Mouse (Mus musculus): ENCODE measurements around the gene Blm.
"Not testable (repeated sequence)": the region's sequence is repeated elsewhere in the genome, so short reads cannot be mapped to it uniquely, and the experiment has no call there.

The Blm gene

GRCm38 (mm10) chr7:80534291-80535008, 469 bp downstream of the Blm start:
- no peak for DNase-seq (ENCODE audit: extremely low read depth, low read depth, low spot score)

DNA sequence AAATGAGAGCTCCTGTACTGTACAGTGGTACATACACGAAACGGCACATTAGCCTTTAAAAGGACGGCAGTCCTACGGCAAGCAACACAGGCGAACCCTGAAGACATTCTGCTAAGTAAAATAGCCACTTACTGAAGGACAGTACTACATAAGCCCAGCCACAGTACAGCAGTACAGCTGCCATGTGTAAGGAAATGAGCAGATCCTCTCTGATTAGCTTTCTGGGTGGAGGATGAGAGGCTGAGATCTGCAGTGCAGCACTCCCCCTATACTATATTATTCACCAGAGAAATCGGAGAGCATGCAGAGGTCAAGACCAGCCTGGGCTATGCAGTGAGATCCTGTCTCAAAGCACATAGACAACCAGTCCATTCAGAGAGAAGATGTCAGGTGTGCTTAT, 3.8 kb downstream of the Blm start:
- DNase-seq (ENCODE audit: extremely low read depth, low read depth, low spot score) = no peak

GRCm38 (mm10) chr7:80530646-80531045, 4.3 kb downstream of the Blm start:
- DNase-seq (ENCODE audit: extremely low read depth, low read depth, low spot score) = no peak

DNA sequence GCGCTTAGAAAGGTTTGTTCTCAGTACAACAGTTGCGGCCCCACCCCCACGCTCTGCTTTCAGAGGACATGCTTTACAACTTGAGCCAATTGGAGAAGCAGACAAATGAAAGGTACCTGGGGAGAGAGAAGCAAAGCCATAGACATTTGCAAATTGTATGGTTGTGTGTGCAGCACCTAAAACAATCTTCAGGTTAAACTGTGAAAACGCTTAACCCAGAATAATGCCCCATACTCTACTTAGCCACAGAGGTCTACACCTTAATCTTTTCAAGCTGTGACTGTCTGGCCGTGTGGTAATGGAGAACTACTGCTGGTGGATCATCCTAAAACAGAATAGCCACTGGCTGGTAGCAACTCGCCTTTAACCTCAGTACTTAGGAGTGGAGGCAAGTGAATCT, 8.2 kb downstream of the Blm start:
- no peak for DNase-seq (ENCODE audit: extremely low read depth, low read depth, low spot score)

DNA sequence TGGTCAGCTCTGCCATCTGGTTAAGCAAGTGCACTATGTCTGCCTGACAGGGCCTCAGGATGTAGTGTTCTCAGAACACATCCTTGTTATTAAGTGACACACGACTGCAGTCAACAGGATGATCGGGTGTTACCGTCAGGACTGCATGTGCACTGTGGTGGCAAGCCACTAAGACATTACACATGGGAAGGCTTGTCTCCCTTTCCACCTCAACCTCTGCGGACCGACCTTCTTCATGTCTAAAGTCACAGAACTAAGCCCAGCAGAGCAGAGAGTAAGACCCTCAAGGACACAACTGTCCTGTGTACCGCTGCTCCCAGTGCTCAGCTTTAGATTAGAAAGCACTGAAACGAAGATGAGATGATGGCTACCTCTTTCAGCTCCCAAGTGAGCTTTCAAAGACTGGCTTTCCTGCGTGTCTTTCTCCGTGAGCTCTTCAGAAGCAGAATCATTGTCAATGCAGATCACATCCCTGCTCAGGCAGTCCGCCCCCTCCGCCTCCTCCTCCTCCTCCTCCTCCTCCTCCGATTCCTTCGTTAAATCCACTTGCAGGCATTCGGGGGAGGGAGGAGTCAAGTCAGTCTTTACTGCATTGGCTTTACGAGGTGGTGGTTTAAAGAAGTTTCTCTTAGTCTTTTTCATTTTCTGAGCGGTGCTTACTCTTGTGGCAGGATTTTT, 22.4 kb downstream of the Blm start:
- no peak for DNase-seq (ENCODE audit: extremely low read depth, low read depth, low spot score)

DNA sequence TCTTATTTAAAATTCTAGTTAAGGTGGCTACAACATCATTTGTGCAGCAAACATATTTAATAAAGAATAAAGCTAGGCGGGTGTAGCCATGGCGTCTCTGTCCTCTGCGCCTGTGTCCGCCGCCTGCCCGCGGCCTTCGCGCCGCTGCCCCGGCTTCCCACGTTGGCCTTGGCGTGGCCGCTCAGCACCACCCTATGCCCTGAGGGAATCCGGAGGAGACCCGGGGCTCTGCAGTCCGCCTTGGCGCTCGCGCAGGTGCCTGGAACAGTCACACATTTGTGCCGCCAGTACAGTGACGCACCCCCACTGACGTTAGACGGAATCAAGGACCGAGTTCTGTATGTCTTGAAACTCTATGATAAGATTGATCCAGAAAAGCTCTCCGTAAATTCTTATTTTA, 27.2 kb downstream of the Blm start:
- DNase-seq (ENCODE audit: extremely low read depth, low read depth, low spot score) = not testable (repeated sequence)

GRCm38 (mm10) chr7:80506007-80506406, 28.9 kb downstream of the Blm start:
- DNase-seq (ENCODE audit: extremely low read depth, low read depth, low spot score) = no peak

GRCm38 (mm10) chr7:80504920-80505319, 30.0 kb downstream of the Blm start:
- DNase-seq (ENCODE audit: extremely low read depth, low read depth, low spot score) = no peak

GRCm38 (mm10) chr7:80501006-80501405, 33.9 kb downstream of the Blm start:
- DNase-seq (ENCODE audit: extremely low read depth, low read depth, low spot score) = no peak

DNA sequence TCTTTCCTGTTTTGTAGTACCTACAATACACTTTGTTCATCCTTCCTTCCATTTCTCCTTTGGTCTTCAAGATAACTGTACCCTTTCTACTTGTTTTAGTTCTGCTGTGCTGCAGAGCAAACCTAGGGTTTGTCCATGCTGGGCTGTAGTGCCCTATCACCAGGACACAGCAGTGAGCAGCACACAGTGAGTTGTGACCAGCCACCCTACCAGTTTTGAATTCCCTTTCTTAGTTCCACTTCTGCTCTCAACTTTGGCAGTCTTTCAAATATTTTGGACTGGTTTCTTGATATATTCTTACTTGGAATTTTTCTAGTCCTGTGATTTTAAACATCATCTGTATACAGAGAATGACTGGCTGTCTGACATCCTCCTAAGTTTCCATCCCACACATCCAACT, 34.8 kb downstream of the Blm start:
- no peak for DNase-seq (ENCODE audit: extremely low read depth, low read depth, low spot score)

GRCm38 (mm10) chr7:80499190-80499962, 35.5 kb downstream of the Blm start:
- no peak for DNase-seq (ENCODE audit: extremely low read depth, low read depth, low spot score)

DNA sequence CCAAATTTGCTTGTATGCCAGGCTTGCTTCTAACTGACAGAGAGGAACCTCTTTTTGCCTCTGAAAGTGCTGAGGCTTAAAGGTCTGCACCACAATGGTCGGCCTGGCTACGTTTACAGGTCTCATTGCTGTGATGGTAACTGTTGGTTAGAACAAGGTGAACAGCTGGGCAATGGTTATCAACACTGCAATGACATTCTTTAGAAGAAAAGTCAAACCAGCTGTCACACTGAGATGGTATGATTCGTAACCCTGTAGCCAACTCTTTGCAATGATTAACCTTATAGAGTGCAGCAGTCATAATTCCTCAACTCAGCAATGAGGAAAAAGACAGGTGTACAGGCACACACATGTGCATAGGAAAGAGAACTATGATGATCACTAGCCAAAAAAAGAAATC, 38.3 kb downstream of the Blm start:
- no peak for DNase-seq (ENCODE audit: extremely low read depth, low read depth, low spot score)

DNA sequence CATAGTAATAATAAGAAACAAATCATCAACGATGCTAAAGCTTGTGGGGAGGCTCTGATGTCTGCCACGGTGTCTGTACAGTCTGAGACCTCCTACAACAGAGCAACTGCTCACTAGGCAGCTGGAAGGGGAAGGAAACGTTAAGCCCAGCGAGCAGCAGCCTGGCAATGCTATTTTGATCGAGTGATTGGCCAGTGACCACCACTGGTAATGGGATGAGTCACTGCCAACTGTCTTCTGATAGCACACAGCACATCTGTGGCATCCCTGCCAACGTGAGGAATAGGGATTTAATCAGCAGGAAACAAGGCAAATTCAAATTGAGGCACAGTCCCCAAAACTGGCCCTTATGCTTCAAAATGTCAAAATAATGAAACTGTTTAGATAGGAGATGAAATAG, 39.7 kb downstream of the Blm start:
- no peak for DNase-seq (ENCODE audit: extremely low read depth, low read depth, low spot score)

DNA sequence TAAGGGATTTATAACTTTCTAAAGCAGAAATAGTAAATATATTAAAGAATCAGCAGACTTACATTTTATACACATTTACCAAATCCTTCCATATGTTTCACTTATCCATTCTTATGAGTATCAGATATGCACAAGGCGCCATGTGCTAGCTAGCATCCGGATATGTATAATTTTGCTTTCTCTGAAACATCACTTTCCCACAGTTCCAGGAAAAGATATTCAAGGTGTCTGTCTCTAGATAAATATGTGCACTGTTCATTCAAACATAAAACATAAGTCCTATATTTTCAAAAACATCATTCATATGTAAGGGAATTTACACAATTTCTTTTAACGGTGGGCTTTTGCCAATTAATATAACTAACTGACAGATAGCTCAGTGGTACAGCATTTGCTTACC, 42.9 kb downstream of the Blm start:
- DNase-seq (ENCODE audit: extremely low read depth, low read depth, low spot score) = no peak

GRCm38 (mm10) chr7:80491086-80491485, 43.8 kb downstream of the Blm start:
- no peak for DNase-seq (ENCODE audit: extremely low read depth, low read depth, low spot score)

DNA sequence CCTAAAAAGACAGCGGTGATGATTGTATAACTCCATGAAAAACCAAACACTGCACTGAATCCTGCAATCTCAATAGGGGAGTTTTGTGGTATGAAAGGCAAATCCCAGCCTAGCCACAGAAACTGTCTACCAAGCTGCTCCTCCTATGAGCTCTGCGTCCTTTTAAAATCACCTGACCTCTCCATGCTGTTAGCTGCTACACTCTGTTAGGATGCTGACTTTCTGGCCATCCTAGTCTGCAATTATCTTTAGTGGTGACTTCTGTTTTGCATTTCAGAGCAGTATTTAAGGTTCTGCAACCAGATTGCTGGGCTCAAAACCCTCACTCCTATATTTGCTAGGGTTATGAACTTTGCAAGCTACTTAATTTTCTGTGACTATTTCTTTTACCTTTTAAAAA, 44.6 kb downstream of the Blm start:
- no peak for DNase-seq (ENCODE audit: extremely low read depth, low read depth, low spot score)

DNA sequence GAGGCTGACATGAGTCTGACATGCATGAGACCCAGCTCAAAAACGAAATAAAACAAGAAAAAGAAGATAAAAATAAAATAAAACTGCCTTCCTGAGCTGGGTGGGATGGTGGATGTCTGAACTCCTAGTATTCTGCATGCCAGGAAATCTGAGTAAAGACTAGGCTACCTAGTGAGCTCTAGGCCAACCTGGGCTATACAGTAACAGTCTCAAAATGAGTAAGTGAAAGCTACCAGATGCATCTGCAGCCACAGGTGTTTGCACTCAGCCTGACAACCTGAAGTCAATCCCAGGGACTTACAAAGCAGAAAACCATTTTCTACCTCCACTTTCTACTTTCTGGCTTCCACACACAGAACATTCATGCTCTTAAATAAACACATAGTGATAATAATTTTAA, 45.5 kb downstream of the Blm start:
- DNase-seq (ENCODE audit: extremely low read depth, low read depth, low spot score) = no peak

DNA sequence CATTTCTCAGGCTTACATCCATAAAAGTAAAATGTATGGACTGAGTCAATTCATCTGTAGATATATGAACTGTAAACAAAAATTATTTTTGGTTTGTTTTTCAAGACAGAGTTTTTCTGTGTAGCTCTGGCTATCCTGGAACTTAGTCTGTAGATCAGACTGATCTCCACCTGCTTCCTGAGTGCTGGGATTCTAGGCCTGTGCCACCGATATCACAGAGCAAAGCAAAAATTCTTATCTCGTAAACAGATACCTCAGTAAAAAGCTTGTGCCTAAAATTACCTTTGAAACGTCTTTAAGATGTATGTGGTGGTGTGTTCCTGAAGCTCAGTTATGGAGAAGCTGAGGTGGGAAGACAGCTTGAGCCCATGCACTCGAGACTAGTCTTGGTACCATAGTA, 47.7 kb downstream of the Blm start:
- no peak for DNase-seq (ENCODE audit: extremely low read depth, low read depth, low spot score)

GRCm38 (mm10) chr7:80480097-80480496, 54.8 kb downstream of the Blm start:
- DNase-seq (ENCODE audit: extremely low read depth, low read depth, low spot score) = no peak

DNA sequence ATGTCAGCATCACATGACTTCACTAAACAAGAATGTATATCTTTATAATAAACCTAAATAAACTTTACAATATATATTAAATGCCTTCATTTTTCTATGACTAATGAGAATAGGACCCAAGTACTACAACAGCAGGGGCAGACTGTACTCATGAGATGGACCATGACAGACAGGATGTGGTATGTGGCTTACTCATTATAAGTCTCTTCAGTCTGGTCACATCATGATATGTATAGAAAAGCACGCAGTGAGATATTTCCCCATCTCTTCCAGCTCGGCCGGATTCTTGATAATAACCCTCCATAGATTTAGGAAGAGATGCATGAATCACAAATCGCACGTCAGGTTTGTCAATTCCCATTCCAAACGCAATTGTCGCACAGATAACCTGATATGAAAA, 61.1 kb downstream of the Blm start:
- no peak for DNase-seq (ENCODE audit: extremely low read depth, low read depth, low spot score)

- DNase-seq (ENCODE audit: extremely low read depth, low read depth, low spot score) = no peak
These were observed 66.1 kb downstream of the Blm start for GRCm38 (mm10) chr7:80468851-80469250.

DNA sequence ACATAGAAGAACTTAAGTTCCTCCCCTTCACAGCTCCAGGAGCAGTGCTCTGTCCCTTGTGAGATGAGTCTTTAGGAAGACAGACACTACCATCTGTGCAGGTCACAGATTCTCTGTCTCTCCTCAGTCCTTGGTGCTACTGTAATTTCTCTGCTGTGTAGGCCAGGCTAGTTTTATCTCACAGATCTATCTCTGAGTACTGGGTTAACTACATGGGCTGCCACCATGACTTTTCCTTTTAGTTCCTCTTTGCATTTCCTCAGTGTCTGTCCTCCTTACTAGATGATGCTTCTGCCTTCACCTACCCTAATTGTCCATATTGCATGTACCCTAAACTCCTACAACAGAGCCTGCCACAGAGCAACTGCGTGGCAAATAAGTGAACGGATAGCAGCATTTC, 67.6 kb downstream of the Blm start:
- no peak for DNase-seq (ENCODE audit: extremely low read depth, low read depth, low spot score)
